Mouse (Mus musculus) neural tube, embryonic 13.5 days (tissue): ENCODE data around the gene Gtf2a1l. TPM values are rescaled to one million over a fixed set of nuclear protein-coding genes. Genes with fewer than 3 reads are reported as not detected.
A peak's percentile ranks its signal among the peaks of the same experiment; 100 is the strongest.

Source experiments
- ATAC-seq: fragments of 200-750 bp; cut with Nextera tagmentation; 2 replicates; pipeline ENCODE4 v1.8.0; 2017; ENCODE audit warnings: low read depth, mild to moderate bottlenecking, moderate TSS enrichment, moderate library complexity
- H3K27ac ChIP-seq: fragments of 300-500 bp; sonication (generic); replicated peaks from 2 replicates; pipeline ENCODE4 v1.5.1; 2015; ENCODE audit warnings: moderate library complexity, mild to moderate bottlenecking, inconsistent platforms
- H3K27me3 ChIP-seq: fragments of 300-500 bp; sonication (generic); 2 replicates; pipeline ENCODE4 v1.6.1; 2015; ENCODE audit warnings: mild to moderate bottlenecking, inconsistent platforms
- H3K36me3 ChIP-seq: fragments of 300-500 bp; sonication (generic); 2 replicates; pipeline ENCODE4 v1.6.1; 2015; ENCODE audit warnings: mild to moderate bottlenecking, inconsistent platforms
- H3K4me1 ChIP-seq: fragments of 300-500 bp; sonication (generic); replicated peaks from 2 replicates; pipeline ENCODE4 v1.6.1; 2015; ENCODE audit warnings: inconsistent platforms
- H3K4me2 ChIP-seq: fragments of 300-500 bp; sonication (generic); 2 replicates; pipeline ENCODE4 v1.6.1; 2015; ENCODE audit warnings: inconsistent platforms, mild to moderate bottlenecking, moderate library complexity
- H3K4me3 ChIP-seq: fragments of 300-500 bp; sonication (generic); 2 replicates; pipeline ENCODE4 v1.5.1; 2015; ENCODE audit warnings: mild to moderate bottlenecking, inconsistent platforms
- H3K9ac ChIP-seq: fragments of 300-500 bp; sonication (generic); 2 replicates; pipeline ENCODE4 v1.6.1; 2015; ENCODE audit warnings: moderate library complexity, mild to moderate bottlenecking, inconsistent platforms
- H3K9me3 ChIP-seq: fragments of 300-500 bp; sonication (generic); 2 replicates; pipeline ENCODE4 v1.6.1; 2016; ENCODE audit warnings: inconsistent platforms
- WGBS: fragments of 180-500 bp; shearing (Covaris S2); methylation state at CpG from one replicate; pipeline ENCODE4 v1.1.7; 2015; 5-methylcytosine and 5-hydroxymethylcytosine counted together
- polyA plus RNA-seq: library from polyadenylated mRNA; unstranded; fragments of >200 nt; fragmentation: Nextera tagmentation; extraction: Ambion mirVana; gene quantifications from 2 replicates; pipeline ENCODE4 v1.2.1, GENCODE M21; 2015

The Gtf2a1l gene
- polyA plus RNA-seq, result 0.56 TPM in 1 of 2 replicates, not detected in the other

DNA sequence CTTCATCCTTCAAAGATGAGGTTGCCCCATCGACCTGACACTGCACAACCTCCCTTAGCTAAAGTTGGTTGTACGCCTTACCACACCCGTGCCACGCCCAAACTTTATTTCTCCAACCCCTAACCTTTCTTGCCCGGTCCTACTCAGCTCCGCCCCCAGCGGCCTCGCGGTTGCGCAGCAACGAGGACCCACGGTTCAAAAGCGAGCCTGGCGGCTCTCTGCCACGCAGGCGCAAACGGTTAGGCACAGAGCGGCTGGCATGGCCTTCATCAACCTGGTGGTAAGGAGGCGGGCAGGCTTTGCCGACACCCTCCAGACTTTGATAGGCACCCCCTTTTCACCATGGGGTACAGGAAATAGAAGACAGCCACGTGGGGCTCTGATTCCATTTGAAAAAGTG is at the start of gene Gtf2a1l:
Gene Gtf2a1l, plus strand, starts transcription at position 209 of the 400 bp plus-strand sequence.
- no peaks in the 10 kb centered on the region for H3K9me3 ChIP-seq
- H3K4me1 ChIP-seq, result peaks cover 8% of the 10 kb centered on the region; the same call in 1 of the 2 replicates
- H3K4me3 ChIP-seq, result no peak within 1 kb of the TSS
- peak; percentile 59; the same call in 1 of the 2 replicates for ATAC-seq
- WGBS, result 31% methylated on average over 21 of the region's 21 CpGs
- H3K27me3 ChIP-seq, result no peaks in the 10 kb centered on the region
- no peak within 1 kb of the TSS for H3K27ac ChIP-seq
- no peak within 1 kb of the TSS for H3K9ac ChIP-seq
- peak within 1 kb of the TSS; percentile 40 for H3K4me2 ChIP-seq
- no peaks in the 10 kb centered on the region for H3K36me3 ChIP-seq

DNA sequence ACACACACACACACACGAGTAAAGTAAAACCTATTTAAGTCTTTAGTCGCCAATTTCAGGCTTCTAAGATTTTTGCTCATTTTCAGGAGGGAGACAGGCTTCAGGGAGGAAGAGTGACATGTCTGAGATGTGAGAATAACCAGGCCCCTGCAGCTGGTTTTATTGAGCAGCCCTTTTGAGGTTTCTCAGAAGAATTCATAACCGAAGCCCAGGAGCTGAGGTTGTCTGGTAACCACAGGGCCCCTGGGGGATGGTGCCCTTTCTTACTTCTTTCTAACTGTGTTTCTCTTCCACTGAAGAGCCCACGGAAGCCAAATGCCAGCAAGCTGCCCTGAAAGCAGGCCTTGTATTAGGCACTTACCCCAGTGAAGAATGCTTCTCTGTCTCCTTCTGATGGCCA is 47.5 kb upstream of the Gtf2a1l start:
- Histone ChIP-seq H3K9ac (no peak overlapping the region), H3K9me3 (no peaks in the 10 kb centered on the region), H3K4me3 (no peak overlapping the region), H3K27ac (no peak overlapping the region), H3K36me3 (no peaks in the 10 kb centered on the region), H3K4me1 (peaks cover 8% of the 10 kb centered on the region; the same call in 1 of the 2 replicates), H3K4me2 (no peak overlapping the region), H3K27me3 (no peaks in the 10 kb centered on the region)
- 84% methylated on average over 4 of the region's 4 CpGs for WGBS
- no peak for ATAC-seq

DNA sequence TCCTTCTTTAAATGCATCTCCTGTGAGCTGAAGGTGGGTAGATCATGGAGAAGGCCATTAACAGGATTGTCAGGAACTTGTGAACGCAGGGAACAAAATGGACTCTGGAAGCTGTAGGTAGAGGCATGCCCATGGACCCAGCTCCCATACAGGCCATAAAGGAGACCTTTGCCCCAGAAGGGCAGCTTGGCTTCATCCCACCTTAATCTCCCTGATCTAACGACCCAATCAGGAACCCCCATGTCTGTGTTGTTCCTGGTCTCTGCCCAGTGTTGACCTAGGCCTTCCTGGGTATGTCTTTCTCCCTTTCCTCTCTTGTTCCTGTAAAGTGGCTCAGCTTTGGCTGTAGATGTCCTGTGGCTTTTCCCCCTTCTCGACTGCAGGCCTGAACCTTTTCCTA is 47.1 kb upstream of the Gtf2a1l start:
- no peaks in the 10 kb centered on the region for H3K27me3 ChIP-seq
- 87% methylated on average over 3 of the region's 3 CpGs for WGBS

DNA sequence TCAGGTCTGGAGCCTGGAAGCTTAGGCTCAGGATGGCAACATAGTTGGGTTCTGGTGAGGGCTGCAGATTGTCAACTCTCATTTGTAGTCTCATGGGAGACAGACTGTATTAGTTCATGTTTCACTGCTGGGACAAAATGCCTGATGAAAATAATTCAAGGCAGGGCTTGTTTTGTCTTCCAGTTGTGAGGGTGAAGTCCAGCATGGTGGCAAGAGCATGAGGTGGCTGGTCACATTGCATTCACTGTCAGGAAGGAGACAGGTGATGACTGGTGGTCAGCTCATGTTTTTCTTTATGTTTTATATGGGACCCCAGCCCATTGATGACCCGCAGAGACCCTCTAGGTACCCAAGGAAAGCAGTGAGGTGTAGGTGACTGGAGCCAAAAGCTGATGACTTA is 45.7 kb upstream of the Gtf2a1l start:
- no peak for ATAC-seq
- H3K4me1 ChIP-seq, result peaks cover 21% of the 10 kb centered on the region
- no peaks in the 10 kb centered on the region for H3K36me3 ChIP-seq
- no peak overlapping the region for H3K27ac ChIP-seq
- no peak overlapping the region for H3K4me3 ChIP-seq
- WGBS, result 85% methylated on average over 1 of the region's 1 CpGs
- H3K9ac ChIP-seq, result no peak overlapping the region
- no peaks in the 10 kb centered on the region for H3K9me3 ChIP-seq
- H3K4me2 ChIP-seq, result no peak overlapping the region
- H3K27me3 ChIP-seq, result no peaks in the 10 kb centered on the region

More for the DNA sequence above, 47.1 kb upstream of the Gtf2a1l start:
- Histone ChIP-seq H3K4me1 (peaks cover 12% of the 10 kb centered on the region), H3K9me3 (no peaks in the 10 kb centered on the region), H3K36me3 (no peaks in the 10 kb centered on the region), H3K9ac (no peak overlapping the region), H3K27ac (no peak overlapping the region), H3K4me2 (no peak overlapping the region), H3K4me3 (no peak overlapping the region)
- no peak for ATAC-seq

DNA sequence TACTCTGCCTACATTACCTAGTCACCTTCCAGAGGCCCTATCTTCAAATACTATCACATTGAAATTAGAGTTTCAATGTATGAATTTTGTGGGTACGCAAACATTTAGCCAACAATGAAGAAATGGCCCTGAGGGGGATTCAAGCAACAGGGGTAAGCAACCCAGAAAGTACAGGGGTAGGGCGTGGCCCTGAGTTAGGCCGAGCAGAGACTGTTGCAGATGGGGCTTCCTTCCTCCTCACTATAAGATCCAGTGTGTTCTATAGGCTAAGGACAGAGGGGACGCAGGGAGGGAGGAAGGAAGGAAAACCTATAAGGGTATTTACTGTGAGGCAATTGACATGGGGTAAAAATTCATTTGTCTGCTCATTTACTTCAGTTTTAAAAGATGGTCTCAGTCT is 44.1 kb upstream of the Gtf2a1l start:
- no peaks in the 10 kb centered on the region for H3K36me3 ChIP-seq
- 90% methylated on average over 4 of the region's 4 CpGs for WGBS
- H3K27ac ChIP-seq, result no peak overlapping the region
- H3K9ac ChIP-seq, result no peak overlapping the region
- ATAC-seq, result no peak
- H3K9me3 ChIP-seq, result no peaks in the 10 kb centered on the region
- H3K27me3 ChIP-seq, result no peaks in the 10 kb centered on the region
- no peak overlapping the region for H3K4me3 ChIP-seq
- H3K4me2 ChIP-seq, result no peak overlapping the region
- peaks cover 32% of the 10 kb centered on the region for H3K4me1 ChIP-seq

DNA sequence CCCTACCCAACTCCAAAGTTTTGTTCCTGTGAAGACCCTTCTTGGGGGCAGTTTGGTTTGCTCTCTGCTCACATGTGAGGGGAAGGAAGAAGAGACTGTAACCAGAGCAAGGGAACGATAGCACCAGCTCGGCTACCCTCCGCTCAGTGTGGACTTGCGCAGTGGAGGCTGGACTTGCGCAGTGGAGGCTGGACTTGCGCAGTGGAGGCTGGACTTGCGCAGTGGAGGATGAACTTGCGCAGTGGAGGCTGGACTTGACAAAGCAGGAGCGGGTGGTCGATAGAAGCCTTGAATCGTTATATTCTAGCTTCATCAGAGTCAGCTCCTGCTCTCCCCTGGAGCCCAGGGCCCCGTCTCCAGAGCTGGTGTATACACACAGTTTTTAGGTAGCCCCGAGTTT is 43.1 kb upstream of the Gtf2a1l start:
- H3K4me1 ChIP-seq, result peaks cover 42% of the 10 kb centered on the region
- H3K9ac ChIP-seq, result no peak overlapping the region
- no peaks in the 10 kb centered on the region for H3K27me3 ChIP-seq
- H3K9me3 ChIP-seq, result no peaks in the 10 kb centered on the region
- no peaks in the 10 kb centered on the region for H3K36me3 ChIP-seq
- WGBS, result 88% methylated on average over 13 of the region's 13 CpGs
- no peak for ATAC-seq
- H3K27ac ChIP-seq, result 0 out of 2 replicates have a peak overlapping the region, but pooled peaks have one; percentile 3
- H3K4me3 ChIP-seq, result no peak overlapping the region
- H3K4me2 ChIP-seq, result no peak overlapping the region

DNA sequence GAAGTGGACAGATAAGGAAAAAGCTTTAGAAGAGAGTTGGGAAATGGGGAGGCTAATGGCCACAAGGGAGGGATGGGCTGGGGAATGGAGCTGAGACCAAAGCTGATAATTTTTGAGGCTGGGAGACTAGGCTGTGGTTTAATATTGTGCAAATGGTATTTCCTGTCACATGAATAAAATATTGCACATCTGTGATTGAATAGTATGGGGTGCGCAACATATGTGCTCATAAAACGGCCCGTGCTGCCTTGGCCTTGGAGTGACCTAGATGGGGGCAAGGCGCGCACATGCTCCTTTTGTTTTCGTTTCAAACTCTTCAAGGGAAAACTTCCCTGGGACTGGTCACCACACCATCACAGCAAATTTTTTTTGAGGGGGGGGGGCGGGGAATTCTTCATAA is 42.5 kb upstream of the Gtf2a1l start:
- no peak overlapping the region for H3K9ac ChIP-seq
- H3K9me3 ChIP-seq, result no peaks in the 10 kb centered on the region
- no peaks in the 10 kb centered on the region for H3K36me3 ChIP-seq
- H3K4me3 ChIP-seq, result no peak overlapping the region
- peaks cover 46% of the 10 kb centered on the region for H3K4me1 ChIP-seq
- ATAC-seq, result no peak
- H3K27ac ChIP-seq, result peak overlapping the region; percentile 61
- H3K27me3 ChIP-seq, result no peaks in the 10 kb centered on the region
- 50% methylated on average over 7 of the region's 7 CpGs for WGBS
- H3K4me2 ChIP-seq, result no peak overlapping the region

DNA sequence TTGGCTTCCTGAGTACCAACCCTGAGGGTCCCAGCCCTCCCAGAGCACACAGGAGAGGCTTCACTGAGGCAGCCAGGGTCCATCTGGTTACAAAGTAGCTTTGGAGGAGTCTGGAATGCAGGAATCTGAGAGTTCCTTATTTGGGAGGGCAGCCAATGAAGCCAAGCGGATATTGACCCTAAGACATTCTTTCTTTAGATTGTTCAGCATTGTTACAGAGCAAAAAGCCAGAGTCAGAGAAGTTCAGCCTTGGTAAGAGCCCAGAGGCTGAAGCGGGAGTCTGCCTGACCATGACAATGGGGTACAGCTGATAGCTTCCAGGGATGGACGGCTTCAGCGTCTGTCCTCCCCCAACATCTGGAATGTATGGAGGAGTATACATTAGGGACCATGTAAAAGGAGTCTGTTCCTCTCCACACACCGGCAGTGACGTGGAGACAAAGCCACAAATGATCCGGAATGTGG is 42.1 kb upstream of the Gtf2a1l start:
- Histone ChIP-seq H3K4me3 (no peak overlapping the region), H3K4me2 (0 out of 2 replicates have a peak overlapping the region, but pooled peaks have one; percentile 12), H3K9ac (no peak overlapping the region), H3K9me3 (no peaks in the 10 kb centered on the region), H3K4me1 (peaks cover 46% of the 10 kb centered on the region), H3K36me3 (no peaks in the 10 kb centered on the region), H3K27ac (peak overlapping the region; percentile 61), H3K27me3 (no peaks in the 10 kb centered on the region)
- WGBS, result 38% methylated on average over 7 of the region's 7 CpGs
- ATAC-seq, result no peak

DNA sequence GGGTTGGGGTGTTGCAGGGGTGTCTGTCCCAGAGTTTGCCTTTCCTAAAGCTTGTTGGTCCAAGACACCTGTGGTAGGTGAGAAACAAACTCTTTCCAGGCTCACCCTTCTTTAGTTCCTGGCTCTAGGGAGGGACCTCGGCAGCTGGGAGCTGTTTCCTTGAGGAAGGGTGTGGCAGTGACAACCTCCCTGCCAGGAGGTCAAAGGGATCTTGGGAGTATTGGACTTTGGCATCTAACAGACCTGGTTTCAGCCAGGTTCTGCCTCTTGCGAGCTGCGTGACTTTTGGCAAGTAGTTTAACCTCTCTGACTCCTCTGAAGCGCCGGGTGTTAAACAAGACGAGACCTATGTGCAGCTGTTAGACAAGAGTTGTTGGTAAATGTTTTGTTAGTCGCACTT is 41.3 kb upstream of the Gtf2a1l start:
- Histone ChIP-seq H3K27ac (no peak overlapping the region; the same call in 1 of the 2 replicates), H3K4me3 (no peak overlapping the region), H3K27me3 (no peaks in the 10 kb centered on the region), H3K9me3 (no peaks in the 10 kb centered on the region), H3K9ac (no peak overlapping the region), H3K4me1 (peaks cover 46% of the 10 kb centered on the region), H3K36me3 (no peaks in the 10 kb centered on the region), H3K4me2 (no peak overlapping the region)
- 87% methylated on average over 7 of the region's 7 CpGs for WGBS
- ATAC-seq, result no peak

DNA sequence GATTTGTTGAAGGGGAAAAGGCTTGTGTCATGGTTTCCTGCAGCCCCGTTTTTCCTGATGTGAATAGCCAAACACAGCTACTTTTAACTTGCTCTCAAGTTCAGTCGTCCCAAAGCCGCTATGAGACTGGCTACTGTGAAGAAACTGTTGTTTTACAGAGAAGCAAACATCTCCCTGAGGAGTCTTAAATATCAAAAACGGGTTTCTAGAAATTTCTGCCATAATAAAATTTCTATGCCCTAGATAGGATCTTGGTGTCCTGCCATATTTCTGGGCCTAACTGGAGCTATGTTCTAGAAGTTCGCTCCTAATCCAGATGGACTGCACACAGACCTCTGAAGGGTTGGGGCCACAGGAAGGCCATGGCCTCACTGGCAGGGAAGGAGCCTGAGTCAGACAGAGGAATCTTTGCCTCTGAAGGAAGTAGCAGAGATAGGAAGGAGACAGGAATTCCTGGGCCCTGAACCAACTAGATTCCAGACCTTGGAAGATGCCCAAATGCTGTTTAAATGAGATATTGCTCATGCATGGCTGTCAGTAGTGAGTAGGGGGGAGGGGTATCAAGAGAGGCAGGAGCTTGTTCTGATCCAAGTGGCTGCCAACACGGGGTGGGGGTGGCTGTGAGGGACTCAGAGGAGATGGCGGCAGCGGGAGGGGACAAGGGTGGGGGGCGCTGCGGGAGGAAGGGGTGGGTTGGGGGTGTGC is 39.6 kb upstream of the Gtf2a1l start:
- 50% methylated on average over 10 of the region's 10 CpGs for WGBS
- H3K4me2 ChIP-seq, result no peak overlapping the region
- H3K4me1 ChIP-seq, result peaks cover 46% of the 10 kb centered on the region
- no peak overlapping the region for H3K4me3 ChIP-seq
- no peaks in the 10 kb centered on the region for H3K27me3 ChIP-seq
- no peaks in the 10 kb centered on the region for H3K36me3 ChIP-seq
- ATAC-seq, result peak; percentile 77
- H3K27ac ChIP-seq, result peak overlapping the region; percentile 87
- no peaks in the 10 kb centered on the region for H3K9me3 ChIP-seq
- no peak overlapping the region for H3K9ac ChIP-seq

DNA sequence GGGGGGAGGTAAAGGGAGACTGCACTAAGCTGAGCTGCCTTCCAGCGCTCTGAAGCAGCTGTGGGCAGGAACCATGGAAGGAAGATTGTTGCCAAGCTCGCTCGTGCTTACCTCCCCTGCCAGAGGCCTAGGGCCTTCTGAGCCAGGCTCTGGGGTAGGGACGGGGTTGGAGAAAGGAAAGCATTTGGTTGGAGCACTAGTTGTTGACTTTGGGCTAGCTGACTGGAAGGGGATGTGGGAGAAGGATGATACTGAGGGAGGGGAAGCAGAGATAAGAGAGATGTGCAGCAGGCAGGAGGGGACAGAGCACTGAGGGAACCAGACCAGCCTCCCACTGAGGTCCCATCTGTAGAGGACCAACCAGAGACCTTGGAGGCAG is 39.1 kb upstream of the Gtf2a1l start:
- H3K27me3 ChIP-seq, result no peaks in the 10 kb centered on the region
- peak; percentile 62 for ATAC-seq
- H3K4me2 ChIP-seq, result no peak overlapping the region
- H3K9me3 ChIP-seq, result no peaks in the 10 kb centered on the region
- H3K4me1 ChIP-seq, result peaks cover 46% of the 10 kb centered on the region
- H3K27ac ChIP-seq, result peak overlapping the region; percentile 87
- no peaks in the 10 kb centered on the region for H3K36me3 ChIP-seq
- WGBS, result 31% methylated on average over 4 of the region's 4 CpGs
- no peak overlapping the region for H3K4me3 ChIP-seq
- H3K9ac ChIP-seq, result 0 out of 2 replicates have a peak overlapping the region, but pooled peaks have one; percentile 17

DNA sequence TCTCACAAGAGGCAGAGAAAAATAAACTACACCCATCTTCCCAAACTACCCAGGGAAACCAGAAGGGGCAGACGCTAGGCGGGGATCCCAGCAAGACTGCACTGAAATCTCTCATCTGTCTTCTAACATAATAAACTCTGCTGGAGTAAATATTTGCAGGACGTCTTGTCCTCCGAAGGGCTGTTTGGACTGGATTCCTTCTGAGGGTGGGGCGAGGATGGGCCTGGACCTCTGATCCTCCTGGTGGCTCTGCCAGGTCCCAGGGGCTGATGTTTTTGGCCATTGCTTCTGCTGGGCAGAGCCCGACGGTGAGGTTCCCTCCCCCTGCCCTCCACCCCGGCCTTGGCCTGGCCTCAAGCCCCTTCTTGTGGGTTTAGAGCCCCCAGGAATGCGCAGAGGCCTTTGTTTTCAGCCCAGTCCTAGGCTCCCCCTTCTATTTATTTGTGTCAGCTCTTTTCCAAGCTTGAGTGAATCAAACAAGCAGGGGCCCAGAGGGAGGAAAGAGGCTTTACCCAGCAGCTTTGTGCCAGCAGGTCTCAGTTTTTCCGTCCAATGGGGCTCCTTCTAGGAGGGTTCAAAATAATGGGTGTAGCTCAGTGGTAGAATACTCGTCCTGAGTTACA is 38.4 kb upstream of the Gtf2a1l start:
- Histone ChIP-seq H3K9me3 (no peaks in the 10 kb centered on the region), H3K4me3 (no peak overlapping the region), H3K36me3 (no peaks in the 10 kb centered on the region), H3K4me2 (0 out of 2 replicates have a peak overlapping the region, but pooled peaks have one; percentile 9), H3K9ac (peak overlapping the region; percentile 22; the same call in 1 of the 2 replicates), H3K27ac (peak overlapping the region; percentile 87), H3K27me3 (no peaks in the 10 kb centered on the region), H3K4me1 (peaks cover 46% of the 10 kb centered on the region)
- WGBS, result 22% methylated on average over 11 of the region's 11 CpGs
- peak; percentile 62 for ATAC-seq
